Mouse (Mus musculus): ENCODE data around the gene Pck1.
"Not testable (repeated sequence)": the region's sequence is repeated elsewhere in the genome, so short reads cannot be mapped to it uniquely, and the experiment has no call there.

Pck1 gene

GRCm38 (mm10) chr2:173152436-173153151 lies at the start of gene Pck1:
Gene Pck1, plus strand, starts transcription at chr2:173153048.
- in situ Hi-C loops (cut with MboI, MseI): no loop called here

GRCm38 (mm10) chr2:173106409-173106808 lies 46.4 kb upstream of the Pck1 start:
- in situ Hi-C loops (cut with MboI, MseI): loop anchor here (5.0 kb wide), 2 partner anchors 76 to 446 kb away; no protein-coding TSS in a partner anchor

- in situ Hi-C loops (cut with MboI, MseI): loop anchor here (5.0 kb wide), 2 partner anchors 75 to 445 kb away; no protein-coding TSS in a partner anchor
These were observed 45.7 kb upstream of the Pck1 start for GRCm38 (mm10) chr2:173106889-173107785.

- in situ Hi-C loops (cut with MboI, MseI): loop anchor here (5.0 kb wide), 2 partner anchors 74 to 444 kb away; no protein-coding TSS in a partner anchor
These were observed 44.2 kb upstream of the Pck1 start for GRCm38 (mm10) chr2:173108509-173109190.

- in situ Hi-C loops (cut with MboI, MseI): loop anchor here (5.0 kb wide), 2 partner anchors 73 to 443 kb away; no protein-coding TSS in a partner anchor
These were observed 43.3 kb upstream of the Pck1 start for GRCm38 (mm10) chr2:173109510-173109909.

GRCm38 (mm10) chr2:173110571-173110970 lies 42.3 kb upstream of the Pck1 start:
- in situ Hi-C loops (cut with MboI, MseI): no loop called here

- in situ Hi-C loops (cut with MboI, MseI): not testable (repeated sequence)
These were observed 39.1 kb upstream of the Pck1 start for GRCm38 (mm10) chr2:173113796-173114195.

GRCm38 (mm10) chr2:173119023-173119944 lies 33.6 kb upstream of the Pck1 start, which contains the start of gene Ctcfl:
Gene Ctcfl, minus strand, starts transcription at chr2:173119525.
- in situ Hi-C loops (cut with MboI, MseI): no loop called here

GRCm38 (mm10) chr2:173120117-173120516 lies 32.7 kb upstream of the Pck1 start:
- in situ Hi-C loops (cut with MboI, MseI): not testable (repeated sequence)

- in situ Hi-C loops (cut with MboI, MseI): no loop called here
These were observed 28.7 kb upstream of the Pck1 start for GRCm38 (mm10) chr2:173124022-173124735.

- in situ Hi-C loops (cut with MboI, MseI): no loop called here
These were observed 26.5 kb upstream of the Pck1 start for GRCm38 (mm10) chr2:173126386-173126785.

GRCm38 (mm10) chr2:173129111-173129510 lies 23.7 kb upstream of the Pck1 start:
- in situ Hi-C loops (cut with MboI, MseI): no loop called here

- in situ Hi-C loops (cut with MboI, MseI): no loop called here
These were observed 20.6 kb upstream of the Pck1 start for GRCm38 (mm10) chr2:173132262-173132661.

- in situ Hi-C loops (cut with MboI, MseI): no loop called here
These were observed 20.0 kb upstream of the Pck1 start for GRCm38 (mm10) chr2:173132794-173133300.

- in situ Hi-C loops (cut with MboI, MseI): no loop called here
These were observed 18.2 kb upstream of the Pck1 start for GRCm38 (mm10) chr2:173134695-173135094.

- in situ Hi-C loops (cut with MboI, MseI): no loop called here
These were observed 14.3 kb upstream of the Pck1 start for GRCm38 (mm10) chr2:173138323-173139239.

- in situ Hi-C loops (cut with MboI, MseI): no loop called here
These were observed 9.2 kb upstream of the Pck1 start for GRCm38 (mm10) chr2:173143611-173144010.

GRCm38 (mm10) chr2:173145808-173146207 lies 7.0 kb upstream of the Pck1 start:
- in situ Hi-C loops (cut with MboI, MseI): no loop called here

GRCm38 (mm10) chr2:173146728-173147127 lies 6.1 kb upstream of the Pck1 start:
- in situ Hi-C loops (cut with MboI, MseI): no loop called here

Data from regulatory T cell (primary cell).